ENCODE assay signal across 25 mouse cellular contexts in the genomic region with DNA sequence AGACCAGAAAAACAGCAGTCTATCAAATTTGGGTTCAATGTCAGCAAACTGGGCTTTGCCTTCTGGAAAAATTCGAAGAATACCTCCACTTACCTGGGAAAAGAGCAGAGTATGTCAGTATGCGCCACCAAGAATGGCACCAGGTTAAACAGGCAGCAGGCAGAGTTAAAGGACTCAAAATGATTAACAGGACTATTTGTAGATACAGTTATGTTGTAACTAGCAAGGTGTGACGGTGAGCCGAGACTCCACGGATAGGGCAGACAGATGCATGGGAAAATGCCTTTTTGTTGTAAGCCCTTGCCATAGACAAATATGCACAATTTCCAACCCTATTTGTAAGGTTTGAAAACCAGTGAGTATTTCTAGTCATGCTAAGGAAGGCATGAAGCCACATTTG. TPM values are rescaled to one million over a fixed set of nuclear protein-coding genes. Genes with fewer than 3 reads are reported as not detected.
DNase-seq lines count a peak whose midpoint lies in the region; ATAC-seq lines count a peak whose summit lies in the region.
"Had no signal": no experiment of that assay in that cellular context is flagged by ENCODE, and none has a peak within 500 bp of the region (broad histone marks: within the 10 kb centered on the region; RNA-seq: fewer than 3 reads in every experiment).

No protein-coding gene starts in this region.

- H3K27me3 ChIP-seq in kidney, embryonic 14.5 days (ENCODE audit: control insufficient read depth, insufficient read depth, low read length): no peaks in the 10 kb centered on the region
- no peaks in the 10 kb centered on the region for H3K27me3 ChIP-seq in kidney, embryonic 15.5 days
- no peaks in the 10 kb centered on the region for H3K27me3 ChIP-seq in forebrain, embryonic 11.5 days (ENCODE audit: control insufficient read depth, insufficient read depth, low read length)
- H3K27me3 ChIP-seq in forebrain, embryonic 12.5 days: no peaks in the 10 kb centered on the region
- H3K27me3 ChIP-seq: CH12.LX; forebrain, embryonic 15.5 days; heart, embryonic 12.5 days; heart, embryonic 15.5 days; hindbrain, embryonic 13.5 days had no signal

- 95% methylated on average over 5 of the region's 5 CpGs for WGBS in kidney, embryonic 14.5 days
- 87% methylated on average over 5 of the region's 5 CpGs for WGBS in kidney, embryonic 15.5 days
- WGBS in forebrain, embryonic 11.5 days: 97% methylated on average over 5 of the region's 5 CpGs
- WGBS in forebrain, embryonic 12.5 days: 95% methylated on average over 5 of the region's 5 CpGs

- no peak overlapping the region for H3K27ac ChIP-seq in kidney, embryonic 14.5 days (ENCODE audit: low read depth, low read length)
- 0 out of 2 replicates have a peak overlapping the region, but pooled peaks have one; percentile 28 for H3K27ac ChIP-seq in kidney, embryonic 15.5 days
- no peak overlapping the region for H3K27ac ChIP-seq in forebrain, embryonic 11.5 days (ENCODE audit: low read depth, low read length)
- H3K27ac ChIP-seq in forebrain, embryonic 12.5 days: no peak overlapping the region
- H3K27ac ChIP-seq: forebrain, embryonic 10.5 days; forebrain, embryonic 15.5 days; heart, embryonic 15.5 days; hindbrain, embryonic 10.5 days; hindbrain, embryonic 13.5 days had no signal

- DNase-seq in kidney, adult 18-20 months: peak; percentile 34
- DNase-seq in kidney, postnatal 25 days: peak; percentile 50 to 64
- DNase-seq in Muller cell, postnatal 12 days (ENCODE audit: inconsistent ontology term): no peak
- no peak for DNase-seq in forebrain, embryonic 11.5 days (ENCODE audit: low spot score)
- DNase-seq: adrenal gland, adult 2 months; adrenal gland, postnatal 14 days; B cell, adult 2 months; cerebellum, adult 11-12 months; cerebellum, adult 8-10 months; cerebellum, postnatal 10 days; gastrocnemius, postnatal 25 days; heart, adult 18-20 months; heart, postnatal 10 days; heart, postnatal 36 days had no signal

- no peak overlapping the region for H3K4me2 ChIP-seq in kidney, embryonic 14.5 days (replicated peaks; ENCODE audit: low read depth, low read length)
- no peak overlapping the region for H3K4me2 ChIP-seq in kidney, embryonic 15.5 days
- no peak overlapping the region for H3K4me2 ChIP-seq in forebrain, embryonic 11.5 days (ENCODE audit: low read depth, low read length, severe bottlenecking)
- H3K4me2 ChIP-seq in forebrain, embryonic 12.5 days: no peak overlapping the region
- H3K4me2 ChIP-seq: forebrain, embryonic 15.5 days; heart, embryonic 12.5 days; heart, embryonic 15.5 days; hindbrain, embryonic 13.5 days had no signal

- H3K9ac ChIP-seq in kidney, embryonic 14.5 days (ENCODE audit: low read depth, low read length): no peak overlapping the region
- no peak overlapping the region for H3K9ac ChIP-seq in kidney, embryonic 15.5 days
- H3K9ac ChIP-seq in forebrain, embryonic 11.5 days (ENCODE audit: low read length): no peak overlapping the region
- no peak overlapping the region for H3K9ac ChIP-seq in forebrain, embryonic 12.5 days
- H3K9ac ChIP-seq: forebrain, embryonic 15.5 days; heart, embryonic 12.5 days; heart, embryonic 15.5 days; hindbrain, embryonic 13.5 days had no signal

- ATAC-seq in kidney, embryonic 14.5 days (ENCODE audit: low FRiP score, low TSS enrichment): no peak
- ATAC-seq in kidney, embryonic 15.5 days (replicated peaks; ENCODE audit: low FRiP score): no peak
- ATAC-seq in forebrain, embryonic 11.5 days (replicated peaks; ENCODE audit: low FRiP score): no peak
- ATAC-seq in forebrain, embryonic 12.5 days (ENCODE audit: low FRiP score): no peak
- ATAC-seq: forebrain, embryonic 15.5 days; hindbrain, embryonic 16.5 days had no signal

- H3K4me3 ChIP-seq in kidney, embryonic 14.5 days (ENCODE audit: low read length): no peak overlapping the region
- no peak overlapping the region for H3K4me3 ChIP-seq in kidney, embryonic 15.5 days (replicated peaks)
- H3K4me3 ChIP-seq in forebrain, embryonic 11.5 days (ENCODE audit: low read depth, low read length): no peak overlapping the region
- no peak overlapping the region for H3K4me3 ChIP-seq in forebrain, embryonic 12.5 days (replicated peaks)
- H3K4me3 ChIP-seq: forebrain, embryonic 10.5 days; forebrain, embryonic 15.5 days; heart, embryonic 12.5 days; heart, embryonic 15.5 days; hindbrain, embryonic 10.5 days; hindbrain, embryonic 13.5 days had no signal

- H3K9me3 ChIP-seq in kidney, embryonic 14.5 days (ENCODE audit: control insufficient read depth, low read length): no peaks in the 10 kb centered on the region
- no peaks in the 10 kb centered on the region for H3K9me3 ChIP-seq in kidney, embryonic 15.5 days (replicated peaks)
- H3K9me3 ChIP-seq in forebrain, embryonic 11.5 days (ENCODE audit: control insufficient read depth, low read length): no peaks in the 10 kb centered on the region
- H3K9me3 ChIP-seq in forebrain, embryonic 12.5 days: no peaks in the 10 kb centered on the region
- H3K9me3 ChIP-seq: forebrain, embryonic 10.5 days; forebrain, embryonic 15.5 days; heart, embryonic 15.5 days; hindbrain, embryonic 13.5 days had no signal

- peaks cover 55% of the 10 kb centered on the region for H3K36me3 ChIP-seq in kidney, embryonic 14.5 days (ENCODE audit: control insufficient read depth, insufficient read depth, low read length)
- peaks cover 67% of the 10 kb centered on the region for H3K36me3 ChIP-seq in kidney, embryonic 15.5 days
- H3K36me3 ChIP-seq in forebrain, embryonic 11.5 days (ENCODE audit: control insufficient read depth, insufficient read depth, low read length): peaks cover 6% of the 10 kb centered on the region
- H3K36me3 ChIP-seq in forebrain, embryonic 12.5 days (replicated peaks): peaks cover 64% of the 10 kb centered on the region

- H3K4me1 ChIP-seq in kidney, embryonic 14.5 days (ENCODE audit: control insufficient read depth, insufficient read depth, low read length): 0 out of 2 replicates have a peak, but pooled peaks cover 5% of the 10 kb centered on the region
- H3K4me1 ChIP-seq in kidney, embryonic 15.5 days: peaks cover 14% of the 10 kb centered on the region; the same call in 1 of the 2 replicates
- H3K4me1 ChIP-seq in forebrain, embryonic 11.5 days (replicated peaks; ENCODE audit: control insufficient read depth, insufficient read depth, low read length): no peaks in the 10 kb centered on the region; the same call in 1 of the 2 replicates
- peaks cover 5% of the 10 kb centered on the region for H3K4me1 ChIP-seq in forebrain, embryonic 12.5 days

RNA-seq across cellular contexts. Expression of a gene that starts 16.4 kb away (rescaled TPM):
- polyA plus RNA-seq in kidney, embryonic 14.5 days (2014; fragmentation: Nextera tagmentation; extraction: Ambion mirVana): 6.6 and 9.1 TPM in 2 replicates
- 9.7 and 10.2 TPM in 2 replicates for polyA plus RNA-seq in kidney, embryonic 15.5 days (2015; fragmentation: Nextera tagmentation; extraction: Ambion mirVana)
- 11.1 and 12.3 TPM in 2 replicates for polyA plus RNA-seq in forebrain, embryonic 11.5 days (2014; fragmentation: Nextera tagmentation; extraction: Ambion mirVana)
- polyA plus RNA-seq in forebrain, embryonic 12.5 days (2016; fragmentation: Nextera tagmentation; extraction: Ambion mirVana): 12.8 and 14.5 TPM in 2 replicates

RNA-seq across cellular contexts. Expression of a gene that starts 16.6 kb away (rescaled TPM):
- polyA plus RNA-seq in kidney, embryonic 14.5 days (2014; fragmentation: Nextera tagmentation; extraction: Ambion mirVana): 5.4 and 8.1 TPM in 2 replicates
- 7.6 and 9.0 TPM in 2 replicates for polyA plus RNA-seq in kidney, embryonic 15.5 days (2015; fragmentation: Nextera tagmentation; extraction: Ambion mirVana)
- 10.3 and 11.6 TPM in 2 replicates for polyA plus RNA-seq in forebrain, embryonic 11.5 days (2014; fragmentation: Nextera tagmentation; extraction: Ambion mirVana)
- polyA plus RNA-seq in forebrain, embryonic 12.5 days (2016; fragmentation: Nextera tagmentation; extraction: Ambion mirVana): 15.0 and 15.3 TPM in 2 replicates

RNA-seq across cellular contexts. Expression of a gene that starts 35.1 kb away (rescaled TPM):
- 15.8 and 16.0 TPM in 2 replicates for polyA plus RNA-seq in kidney, embryonic 14.5 days (2014; fragmentation: Nextera tagmentation; extraction: Ambion mirVana)
- 10.9 and 11.1 TPM in 2 replicates for polyA plus RNA-seq in kidney, embryonic 15.5 days (2015; fragmentation: Nextera tagmentation; extraction: Ambion mirVana)
- 20.7 and 22.2 TPM in 2 replicates for polyA plus RNA-seq in forebrain, embryonic 11.5 days (2014; fragmentation: Nextera tagmentation; extraction: Ambion mirVana)
- polyA plus RNA-seq in forebrain, embryonic 12.5 days (2016; fragmentation: Nextera tagmentation; extraction: Ambion mirVana): 19.5 and 20.0 TPM in 2 replicates

RNA-seq across cellular contexts. Expression of a gene that starts 51.1 kb away (rescaled TPM):
- polyA plus RNA-seq in kidney, embryonic 14.5 days (2014; fragmentation: Nextera tagmentation; extraction: Ambion mirVana): 47.5 and 52.9 TPM in 2 replicates
- 52.7 and 53.3 TPM in 2 replicates for polyA plus RNA-seq in kidney, embryonic 15.5 days (2015; fragmentation: Nextera tagmentation; extraction: Ambion mirVana)
- polyA plus RNA-seq in forebrain, embryonic 11.5 days (2014; fragmentation: Nextera tagmentation; extraction: Ambion mirVana): 56.7 and 59.1 TPM in 2 replicates
- 53.8 and 55.3 TPM in 2 replicates for polyA plus RNA-seq in forebrain, embryonic 12.5 days (2016; fragmentation: Nextera tagmentation; extraction: Ambion mirVana)

RNA-seq across cellular contexts. Expression of a gene that starts 51.2 kb away (rescaled TPM):
- polyA plus RNA-seq in kidney, embryonic 14.5 days (2014; fragmentation: Nextera tagmentation; extraction: Ambion mirVana): 79.3 and 122 TPM in 2 replicates
- 101 and 114 TPM in 2 replicates for polyA plus RNA-seq in kidney, embryonic 15.5 days (2015; fragmentation: Nextera tagmentation; extraction: Ambion mirVana)
- 153 TPM in 2 replicates for polyA plus RNA-seq in forebrain, embryonic 11.5 days (2014; fragmentation: Nextera tagmentation; extraction: Ambion mirVana)
- 130 and 131 TPM in 2 replicates for polyA plus RNA-seq in forebrain, embryonic 12.5 days (2016; fragmentation: Nextera tagmentation; extraction: Ambion mirVana)

Comparison
In these comparisons a context has a peak if more than half of its experiments do, and no peak if none do; other contexts are left out.
1. DNase-seq: peak in kidney, adult 18-20 months (single experiment) and kidney, postnatal 25 days (2 of 2); none in Muller cell, postnatal 12 days (single experiment) and forebrain, embryonic 11.5 days (single experiment).